Mouse (Mus musculus) thymus, adult 2 months (tissue): ENCODE measurements around the gene Tcam1.

ENCODE experiments used
- CTCF ChIP-seq: fragments of 200-500 bp; IDR thresholded peaks from 2 replicates; pipeline ENCODE4 v1.5.1; 2012; ENCODE audit warnings: mild to moderate bottlenecking, control low read depth, low read length, moderate library complexity, borderline replicate concordance; ENCODE audit not compliant: control insufficient read depth, poor library complexity, insufficient read depth; ENCODE audit errors: extremely low read depth
- POLR2A ChIP-seq: fragments of 200-500 bp; IDR thresholded peaks from 2 replicates; pipeline ENCODE4 v1.6.1; 2012; ENCODE audit warnings: mild to moderate bottlenecking, low read length, control low read depth, moderate library complexity; ENCODE audit not compliant: control insufficient read depth, poor library complexity, insufficient read depth; ENCODE audit errors: extremely low read depth

GRCm38 (mm10) chr11:106246834-106247233, 29.6 kb upstream of the Tcam1 start:
- no peak for TF ChIP-seq CTCF
- no peak for TF ChIP-seq POLR2A
